Mouse (Mus musculus): Measurements from ENCODE around the gene Cox20. TPM values are rescaled to one million over a fixed set of nuclear protein-coding genes. Genes with fewer than 3 reads are reported as not detected.

Cox20 gene
- polyA plus RNA-seq (2017; shearing (Covaris generic)), result 209 TPM

DNA sequence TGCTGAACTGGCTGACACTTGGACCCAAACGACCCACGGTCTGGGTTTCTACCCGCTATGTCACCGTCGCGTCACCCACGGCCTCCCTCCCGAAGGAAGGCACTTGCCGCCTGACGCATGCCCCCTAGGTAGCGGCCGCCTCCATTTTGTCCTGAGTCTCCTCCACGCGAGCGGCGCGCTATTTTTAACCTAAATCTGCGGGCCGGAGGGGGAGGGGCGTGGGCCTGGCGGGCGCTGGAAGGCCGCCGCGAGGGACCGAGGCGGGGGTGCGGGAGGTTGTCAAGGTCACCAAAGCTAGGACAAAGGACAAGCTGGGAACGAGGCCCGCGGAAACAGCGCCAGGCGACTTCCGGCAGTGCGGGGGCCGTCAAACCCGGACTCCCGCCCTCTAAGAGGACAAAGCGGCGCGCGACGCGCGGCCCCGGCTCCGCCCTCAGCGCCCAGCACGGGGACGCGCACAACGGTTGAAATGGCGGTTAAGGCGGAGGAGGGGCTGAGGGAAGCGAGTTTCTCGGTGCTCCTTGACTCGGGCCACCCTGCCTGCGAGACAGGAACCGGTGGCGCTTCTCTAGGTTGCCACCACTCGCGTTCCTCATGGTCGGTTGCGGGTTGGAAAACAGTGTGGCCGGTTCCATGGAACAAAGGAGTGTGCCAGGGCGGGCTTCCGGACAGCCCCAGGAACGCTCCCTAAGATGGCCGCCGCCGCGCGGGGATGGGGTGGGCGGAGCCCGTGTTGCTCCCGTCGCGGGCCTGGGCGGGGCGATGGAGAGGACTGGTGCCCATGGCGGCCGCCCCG lies at the start of gene Cox20:
Gene Cox20, plus strand, starts transcription at position 742 of the 796 bp plus-strand sequence.

DNA sequence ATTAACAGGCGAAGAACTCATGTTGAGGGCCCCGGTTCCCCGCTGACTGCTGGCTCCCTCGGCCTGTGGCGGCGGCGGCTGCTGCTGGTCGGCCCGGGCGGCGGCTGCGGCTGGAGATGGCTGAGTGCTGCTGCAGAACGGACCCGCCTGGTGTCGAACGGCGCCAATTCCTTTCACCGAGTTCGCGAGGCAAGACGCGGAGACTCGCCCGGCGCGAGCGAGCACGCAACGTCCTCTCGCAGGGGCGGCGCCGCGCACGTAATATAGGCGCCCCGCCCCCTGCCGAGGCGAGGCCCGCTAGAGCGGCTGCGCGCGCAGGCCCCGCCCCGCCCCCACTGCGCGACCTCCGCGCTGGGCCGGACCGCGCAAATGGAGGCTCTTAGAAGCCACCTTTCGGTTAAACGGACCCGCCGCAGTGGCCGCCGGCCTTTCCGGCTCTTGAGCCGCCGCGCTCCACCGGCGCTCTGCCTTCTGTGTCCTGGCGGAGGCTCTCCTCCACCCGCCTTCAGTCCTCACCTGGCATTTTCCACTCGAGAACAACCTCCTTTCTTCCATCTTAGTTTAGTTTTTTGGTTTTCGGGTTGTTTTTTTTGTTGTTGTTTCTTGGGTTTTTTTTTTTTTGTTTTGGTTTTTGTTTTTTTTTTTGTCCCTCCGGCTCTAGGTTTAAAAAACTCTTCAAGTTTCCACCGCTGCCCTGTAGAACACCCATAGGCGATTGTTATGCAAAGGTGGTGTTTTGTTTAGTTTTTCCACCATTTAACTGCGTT lies 18.8 kb downstream of the Cox20 start, which contains the start of gene Hnrnpu:
Gene Hnrnpu, minus strand, starts transcription at position 247 of the 767 bp plus-strand sequence.

Other genes starting within 250 kb of the Cox20 start
- gene Desi2, start 131.7 kb upstream of the Cox20 start, polyA plus RNA-seq (2017; shearing (Covaris generic)), result 9.1 TPM
- 121 TPM for gene Hnrnpu, start 18.7 kb downstream of the Cox20 start, polyA plus RNA-seq (2017; shearing (Covaris generic))
- 6.3 TPM for gene Efcab2, start 87.0 kb downstream of the Cox20 start, polyA plus RNA-seq (2017; shearing (Covaris generic))
- gene Kif26b, start 210.0 kb downstream of the Cox20 start, polyA plus RNA-seq (2017; shearing (Covaris generic)), result not detected

Measured in CD4-positive, CD25-positive, alpha-beta regulatory T cell, adult 9 weeks (primary cell).